Mouse (Mus musculus) liver, embryonic 14.5 days (tissue): ENCODE measurements around the gene Commd8.
A peak's percentile ranks its signal among the peaks of the same experiment; 100 is the strongest.
"Not testable (repeated sequence)": the region's sequence is repeated elsewhere in the genome, so short reads cannot be mapped to it uniquely, and the experiment has no call there.

Experiments used
- CTCF ChIP-seq: IDR thresholded peaks from 2 replicates; pipeline ENCODE4 v1.5.1; 2016; ENCODE audit warnings: antibody characterized with exemption, low read depth, control low read depth
- EP300 ChIP-seq: IDR thresholded peaks from 2 replicates; pipeline ENCODE4 v1.6.1; 2016; ENCODE audit warnings: antibody characterized with exemption, low read depth

GRCm38 (mm10) chr5:72155686-72156085 is 12.3 kb downstream of the Commd8 start:
- peak; percentile 13; the same call in 1 of the 2 replicates for TF ChIP-seq CTCF
- not testable (repeated sequence) for TF ChIP-seq EP300
